Mouse (Mus musculus) hindbrain, embryonic 10.5 days (tissue): ENCODE data around the gene Itgb2l. TPM values are rescaled to one million over a fixed set of nuclear protein-coding genes. Genes with fewer than 3 reads are reported as not detected.

ENCODE experiments used
- DNase-seq: peaks from one replicate; pipeline ENCODE4 v3.0.0-alpha.2; 2017; ENCODE audit warnings: low spot score
- H3K27ac ChIP-seq: fragments of 300-500 bp; sonication (generic); 2 replicates; pipeline ENCODE4 v1.5.1; 2016; ENCODE audit warnings: mild to moderate bottlenecking, moderate library complexity
- H3K27me3 ChIP-seq: fragments of 300-500 bp; sonication (generic); 2 replicates; pipeline ENCODE4 v1.6.1; 2016; ENCODE audit warnings: mild to moderate bottlenecking; ENCODE audit not compliant: poor library complexity, insufficient read depth, severe bottlenecking
- H3K36me3 ChIP-seq: fragments of 300-500 bp; sonication (generic); 2 replicates; pipeline ENCODE4 v1.6.1; 2016; ENCODE audit warnings: mild to moderate bottlenecking, moderate library complexity
- H3K4me1 ChIP-seq: fragments of 300-500 bp; sonication (generic); replicated peaks from 2 replicates; pipeline ENCODE4 v1.6.1; 2016; ENCODE audit warnings: mild to moderate bottlenecking
- H3K4me3 ChIP-seq: fragments of 300-500 bp; sonication (generic); 2 replicates; pipeline ENCODE4 v1.5.1; 2016; ENCODE audit warnings: mild to moderate bottlenecking, moderate library complexity
- H3K9me3 ChIP-seq: fragments of 300-500 bp; sonication (generic); 2 replicates; pipeline ENCODE4 v1.6.1; 2016; ENCODE audit warnings: mild to moderate bottlenecking, moderate library complexity
- WGBS: fragments of 180-500 bp; shearing (Covaris S2); methylation state at CpG from one replicate; pipeline ENCODE4 v1.1.7; 2016; 5-methylcytosine and 5-hydroxymethylcytosine counted together
- polyA plus RNA-seq: library from polyadenylated mRNA; unstranded; fragments of >200 nt; fragmentation: Nextera tagmentation; extraction: Ambion mirVana; gene quantifications from 2 replicates; pipeline ENCODE4 v1.2.1, GENCODE M21; 2016

Gene Itgb2l
- polyA plus RNA-seq, 1 experiment from 2014 or later, result not detected

DNA sequence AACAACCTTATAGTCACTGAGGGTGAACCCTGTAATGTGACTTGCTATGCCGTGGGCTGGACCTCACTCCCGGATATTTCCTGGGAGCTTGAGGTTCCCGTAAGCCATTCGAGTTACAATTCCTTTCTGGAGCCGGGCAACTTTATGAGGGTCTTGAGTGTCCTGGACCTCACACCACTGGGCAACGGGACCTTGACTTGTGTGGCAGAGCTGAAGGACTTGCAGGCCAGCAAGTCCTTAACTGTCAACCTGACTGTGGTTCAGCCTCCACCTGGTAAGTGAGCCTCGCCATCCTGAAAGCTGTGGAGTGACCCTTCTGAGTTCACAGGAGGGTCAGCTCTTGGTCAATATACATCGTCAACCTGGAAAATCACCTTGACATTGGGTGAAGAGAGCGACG is 65.3 kb downstream of the Itgb2l start:
- Histone ChIP-seq H3K4me3 (no peak overlapping the region), H3K4me1 (no peaks in the 10 kb centered on the region), H3K9me3 (no peaks in the 10 kb centered on the region), H3K27me3 (no peaks in the 10 kb centered on the region), H3K36me3 (no peaks in the 10 kb centered on the region), H3K27ac (no peak overlapping the region)
- 92% methylated on average over 10 of the region's 10 CpGs for WGBS
- no peak for DNase-seq

DNA sequence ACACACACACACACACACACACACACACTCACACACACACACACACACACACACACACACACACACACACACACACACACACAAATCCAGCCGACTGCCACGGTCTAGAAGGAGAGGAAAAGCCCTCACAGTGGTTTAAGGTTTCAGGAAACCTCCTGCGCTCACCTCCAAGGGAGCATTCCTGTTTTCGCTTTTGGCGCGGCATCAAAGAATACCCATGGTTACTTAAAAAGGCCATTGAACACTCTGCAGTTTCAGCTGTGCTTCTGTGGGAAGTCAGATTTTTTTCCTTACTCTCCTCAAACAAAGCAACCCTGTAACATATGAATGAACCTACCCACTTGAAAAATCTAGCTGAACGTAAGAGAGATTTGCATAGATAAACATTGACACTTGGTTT is 67.1 kb downstream of the Itgb2l start:
- Histone ChIP-seq H3K9me3 (no peaks in the 10 kb centered on the region), H3K4me1 (no peaks in the 10 kb centered on the region), H3K36me3 (no peaks in the 10 kb centered on the region), H3K27me3 (no peaks in the 10 kb centered on the region), H3K4me3 (no peak overlapping the region), H3K27ac (no peak overlapping the region)
- no peak for DNase-seq
- WGBS, result 28% methylated on average over 7 of the region's 7 CpGs

DNA sequence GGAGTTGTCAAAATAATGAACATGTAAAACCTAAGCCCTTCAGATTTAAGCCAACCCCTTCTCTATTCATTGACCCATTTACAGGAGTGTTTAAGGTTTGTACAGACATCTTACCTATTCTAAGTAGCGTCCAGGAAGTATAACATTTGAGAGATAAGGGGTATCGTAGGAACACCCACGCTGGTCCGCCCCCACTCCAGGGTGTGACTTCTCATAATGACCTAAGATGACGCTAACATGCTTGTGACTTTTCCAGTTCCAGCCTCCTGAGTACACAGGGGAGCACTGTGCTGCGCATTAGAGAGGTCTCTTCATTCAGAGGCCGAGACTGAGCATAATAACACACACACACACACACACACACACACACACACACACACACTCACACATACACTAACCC is 67.9 kb downstream of the Itgb2l start:
- no peak overlapping the region for H3K4me3 ChIP-seq
- 92% methylated on average over 7 of the region's 7 CpGs for whole genome bisulfite sequencing
- H3K36me3 ChIP-seq, result no peaks in the 10 kb centered on the region
- no peak overlapping the region for H3K27ac ChIP-seq
- no peaks in the 10 kb centered on the region for H3K27me3 ChIP-seq
- no peaks in the 10 kb centered on the region for H3K4me1 ChIP-seq
- no peak for DNase-seq
- H3K9me3 ChIP-seq, result no peaks in the 10 kb centered on the region

DNA sequence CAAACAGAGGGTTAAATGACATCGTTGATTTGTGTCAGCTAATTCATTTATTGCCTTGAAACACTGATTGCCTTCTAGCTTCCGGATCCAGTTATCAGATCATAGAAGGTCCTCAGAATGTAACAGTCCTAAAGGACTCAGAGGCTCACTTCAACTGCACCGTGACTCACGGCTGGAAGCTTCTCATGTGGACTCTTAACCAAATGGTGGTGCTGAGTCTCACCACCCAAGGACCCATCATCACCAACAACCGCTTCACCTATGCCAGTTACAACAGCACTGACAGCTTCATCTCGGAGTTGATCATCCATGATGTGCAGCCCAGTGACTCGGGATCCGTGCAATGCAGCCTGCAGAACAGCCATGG is 70.7 kb downstream of the Itgb2l start:
- no peak for DNase-seq
- WGBS, result 85% methylated on average over 8 of the region's 8 CpGs
- Histone ChIP-seq H3K27me3 (no peaks in the 10 kb centered on the region), H3K4me1 (no peaks in the 10 kb centered on the region), H3K4me3 (no peak overlapping the region), H3K9me3 (no peaks in the 10 kb centered on the region), H3K36me3 (no peaks in the 10 kb centered on the region), H3K27ac (no peak overlapping the region)

Other genes with a start within 250 kb of the Itgb2l start
- gene Sh3bgr, start 243.2 kb downstream of the Itgb2l start, polyA plus RNA-seq, result 3.3 and 3.6 TPM in 2 replicates
- gene B3galt5, start 207.8 kb downstream of the Itgb2l start, polyA plus RNA-seq, result 0.60 and 0.63 TPM in 2 replicates
- 6.5 and 35.1 TPM in 2 replicates for gene Pcp4, start 24.0 kb upstream of the Itgb2l start, polyA plus RNA-seq